Mouse (Mus musculus): ENCODE data around the gene Fam83f. TPM values are rescaled to one million over a fixed set of nuclear protein-coding genes. Genes with fewer than 3 reads are reported as not detected.
"Not testable (repeated sequence)": the region's sequence is repeated elsewhere in the genome, so short reads cannot be mapped to it uniquely, and the experiment has no call there.

Fam83f gene
- polyA plus RNA-seq, 1 experiment from 2014 or later, result 0.19 TPM

DNA sequence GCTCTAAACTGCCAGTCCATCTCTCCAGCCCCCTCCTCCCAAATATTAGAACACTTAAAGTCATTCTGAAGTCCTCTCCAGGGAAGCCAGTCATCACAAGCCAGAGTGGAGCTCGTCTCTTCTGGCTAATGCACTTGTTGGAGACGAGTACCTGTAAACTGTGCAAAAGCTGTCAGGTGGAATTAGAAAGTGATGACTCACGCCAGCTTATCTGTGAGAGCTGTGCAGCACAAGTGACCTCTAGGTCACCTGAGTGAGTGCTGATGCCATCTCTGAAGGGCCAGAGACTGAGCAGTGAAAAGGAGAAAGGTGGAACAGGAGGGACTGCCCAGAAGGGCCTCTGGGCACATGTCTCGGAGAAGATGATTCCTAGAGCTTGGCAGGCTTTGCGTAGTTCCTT, 48.6 kb downstream of the Fam83f start:
- Histone ChIP-seq H3K9ac (ENCODE audit: low read depth, low read length) (no peak overlapping the region), H3K4me2 (no peak overlapping the region), H3K27ac (ENCODE audit: low read depth, low read length) (no peak overlapping the region), H3K4me1 (ENCODE audit: control insufficient read depth, insufficient read depth, low read length) (peaks cover 5% of the 10 kb centered on the region), H3K4me3 (ENCODE audit: low read depth, low read length) (no peak overlapping the region), H3K9me3 (replicated peaks; ENCODE audit: control insufficient read depth, low read length) (no peaks in the 10 kb centered on the region), H3K36me3 (ENCODE audit: control insufficient read depth, insufficient read depth, low read length) (no peaks in the 10 kb centered on the region), H3K27me3 (ENCODE audit: control insufficient read depth, insufficient read depth, low read length) (no peaks in the 10 kb centered on the region)
- 49% methylated on average over 5 of the region's 5 CpGs for WGBS (ENCODE audit: insufficient replicate concordance)
- no peak for ATAC-seq (replicated peaks; ENCODE audit: insufficient number of reproducible peaks, low FRiP score, low TSS enrichment)

DNA sequence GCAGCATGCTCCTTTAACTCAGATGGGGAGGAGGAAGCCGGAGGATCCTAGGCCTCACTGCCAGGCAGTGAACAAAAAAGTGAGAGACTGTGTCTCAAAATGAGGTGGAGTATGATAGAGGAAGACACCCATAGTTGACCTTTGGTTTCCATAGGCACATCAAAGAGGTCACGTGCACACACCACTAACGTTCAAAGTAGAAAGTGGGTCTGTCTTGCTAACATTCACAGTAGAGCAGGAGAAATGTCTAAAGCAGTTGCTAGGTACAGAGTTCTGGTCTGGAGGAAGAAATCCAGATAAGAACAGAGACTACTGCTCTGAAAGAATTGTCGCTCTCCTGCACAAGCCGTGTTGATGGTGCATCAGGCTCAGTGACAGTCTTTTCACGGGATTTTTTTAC, 50.2 kb downstream of the Fam83f start:
- Histone ChIP-seq H3K4me1 (ENCODE audit: control insufficient read depth, insufficient read depth, low read length) (peaks cover 5% of the 10 kb centered on the region), H3K27me3 (ENCODE audit: control insufficient read depth, insufficient read depth, low read length) (no peaks in the 10 kb centered on the region)
- WGBS (ENCODE audit: insufficient replicate concordance), result 74% methylated on average over 6 of the region's 6 CpGs

DNA sequence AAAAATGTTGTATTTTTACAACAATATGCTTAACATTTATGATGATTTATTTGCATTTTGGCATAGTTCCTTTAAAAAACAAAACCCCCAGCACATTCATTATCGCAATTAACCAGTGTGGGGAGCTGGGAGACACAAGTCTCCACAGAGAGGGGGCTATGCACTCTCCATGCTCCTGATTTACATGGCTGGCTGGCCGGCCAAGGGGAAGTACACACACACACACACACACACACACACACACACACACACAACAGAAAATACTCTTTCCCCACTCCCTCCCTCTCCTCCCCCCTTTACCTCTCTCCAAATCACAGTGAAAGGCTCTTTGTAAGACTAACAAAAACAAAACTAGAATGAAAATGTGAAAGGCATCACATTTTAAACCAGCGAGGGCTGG, 50.7 kb downstream of the Fam83f start:
- 60% methylated on average over 3 of the region's 3 CpGs for WGBS (ENCODE audit: insufficient replicate concordance)
- Histone ChIP-seq H3K4me2 (no peak overlapping the region), H3K4me3 (ENCODE audit: low read depth, low read length) (no peak overlapping the region), H3K27me3 (ENCODE audit: control insufficient read depth, insufficient read depth, low read length) (no peaks in the 10 kb centered on the region), H3K4me1 (ENCODE audit: control insufficient read depth, insufficient read depth, low read length) (peaks cover 5% of the 10 kb centered on the region), H3K36me3 (ENCODE audit: control insufficient read depth, insufficient read depth, low read length) (no peaks in the 10 kb centered on the region), H3K27ac (ENCODE audit: low read depth, low read length) (no peak overlapping the region), H3K9me3 (replicated peaks; ENCODE audit: control insufficient read depth, low read length) (no peaks in the 10 kb centered on the region), H3K9ac (ENCODE audit: low read depth, low read length) (no peak overlapping the region)
- ATAC-seq (replicated peaks; ENCODE audit: insufficient number of reproducible peaks, low FRiP score, low TSS enrichment), result no peak

More for the DNA sequence above, 50.2 kb downstream of the Fam83f start:
- Histone ChIP-seq H3K4me2 (no peak overlapping the region), H3K9me3 (replicated peaks; ENCODE audit: control insufficient read depth, low read length) (no peaks in the 10 kb centered on the region), H3K9ac (ENCODE audit: low read depth, low read length) (no peak overlapping the region), H3K27ac (ENCODE audit: low read depth, low read length) (no peak overlapping the region), H3K36me3 (ENCODE audit: control insufficient read depth, insufficient read depth, low read length) (no peaks in the 10 kb centered on the region), H3K4me3 (ENCODE audit: low read depth, low read length) (no peak overlapping the region)
- no peak for ATAC-seq (replicated peaks; ENCODE audit: insufficient number of reproducible peaks, low FRiP score, low TSS enrichment)

DNA sequence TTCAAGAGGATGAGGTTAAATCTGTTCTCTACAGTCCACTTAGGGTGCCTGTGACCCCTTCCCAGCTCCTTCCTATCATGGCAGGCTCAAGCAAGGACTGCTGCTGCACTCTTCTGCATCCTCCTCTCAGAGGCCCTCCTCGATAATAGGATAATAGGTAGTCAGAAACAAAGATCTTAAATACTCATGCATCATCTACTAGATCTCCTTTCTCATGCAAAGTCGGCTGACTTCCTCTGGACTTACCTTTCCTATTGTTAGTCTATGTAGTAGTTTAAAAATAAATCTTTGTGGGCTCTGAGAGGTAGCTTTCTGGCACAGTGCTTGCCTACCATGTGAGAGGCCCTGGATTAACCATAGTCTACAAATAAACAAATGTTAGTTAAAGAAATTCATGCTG, 57.8 kb downstream of the Fam83f start:
- no peak overlapping the region for H3K27ac ChIP-seq (ENCODE audit: low read depth, low read length)
- ATAC-seq (replicated peaks; ENCODE audit: insufficient number of reproducible peaks, low FRiP score, low TSS enrichment), result no peak
- WGBS (ENCODE audit: insufficient replicate concordance), result 74% methylated on average over 2 of the region's 2 CpGs
- no peak overlapping the region for H3K4me2 ChIP-seq
- no peaks in the 10 kb centered on the region for H3K9me3 ChIP-seq (replicated peaks; ENCODE audit: control insufficient read depth, low read length)
- no peaks in the 10 kb centered on the region for H3K27me3 ChIP-seq (ENCODE audit: control insufficient read depth, insufficient read depth, low read length)
- H3K36me3 ChIP-seq (ENCODE audit: control insufficient read depth, insufficient read depth, low read length), result no peaks in the 10 kb centered on the region
- H3K4me3 ChIP-seq (ENCODE audit: low read depth, low read length), result no peak overlapping the region
- H3K4me1 ChIP-seq (ENCODE audit: control insufficient read depth, insufficient read depth, low read length), result peaks cover 3% of the 10 kb centered on the region; the same call in 1 of the 2 replicates
- no peak overlapping the region for H3K9ac ChIP-seq (ENCODE audit: low read depth, low read length)

DNA sequence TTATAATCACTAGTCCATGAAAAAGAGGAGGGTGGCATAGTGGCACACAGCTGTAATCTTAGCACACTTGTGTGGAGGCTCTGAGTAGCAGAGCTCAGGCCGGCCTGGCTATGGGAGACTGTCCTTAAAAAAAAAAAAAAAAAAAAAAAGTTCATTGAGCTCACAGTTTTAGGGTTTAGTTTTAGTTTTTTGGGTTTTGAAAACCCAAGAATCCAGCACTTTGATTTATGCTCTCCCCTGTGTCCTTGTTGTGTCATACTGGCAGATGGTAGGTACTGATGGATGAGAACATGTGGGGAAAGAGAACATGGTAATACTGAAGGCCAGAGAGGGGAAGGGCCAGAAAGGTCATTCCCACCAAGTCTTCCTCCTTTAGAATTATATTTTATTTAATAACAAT, 59.4 kb downstream of the Fam83f start:
- ATAC-seq (replicated peaks; ENCODE audit: insufficient number of reproducible peaks, low FRiP score, low TSS enrichment), result no peak
- H3K9me3 ChIP-seq (replicated peaks; ENCODE audit: control insufficient read depth, low read length), result no peaks in the 10 kb centered on the region
- H3K27me3 ChIP-seq (ENCODE audit: control insufficient read depth, insufficient read depth, low read length), result no peaks in the 10 kb centered on the region
- H3K36me3 ChIP-seq (ENCODE audit: control insufficient read depth, insufficient read depth, low read length), result no peaks in the 10 kb centered on the region
- H3K27ac ChIP-seq (ENCODE audit: low read depth, low read length), result no peak overlapping the region
- no peak overlapping the region for H3K4me3 ChIP-seq (ENCODE audit: low read depth, low read length)
- 79% methylated on average over 1 of the region's 1 CpGs for WGBS (ENCODE audit: insufficient replicate concordance)
- no peak overlapping the region for H3K4me2 ChIP-seq
- H3K4me1 ChIP-seq (ENCODE audit: control insufficient read depth, insufficient read depth, low read length), result peaks cover 3% of the 10 kb centered on the region; the same call in 1 of the 2 replicates
- H3K9ac ChIP-seq (ENCODE audit: low read depth, low read length), result no peak overlapping the region

DNA sequence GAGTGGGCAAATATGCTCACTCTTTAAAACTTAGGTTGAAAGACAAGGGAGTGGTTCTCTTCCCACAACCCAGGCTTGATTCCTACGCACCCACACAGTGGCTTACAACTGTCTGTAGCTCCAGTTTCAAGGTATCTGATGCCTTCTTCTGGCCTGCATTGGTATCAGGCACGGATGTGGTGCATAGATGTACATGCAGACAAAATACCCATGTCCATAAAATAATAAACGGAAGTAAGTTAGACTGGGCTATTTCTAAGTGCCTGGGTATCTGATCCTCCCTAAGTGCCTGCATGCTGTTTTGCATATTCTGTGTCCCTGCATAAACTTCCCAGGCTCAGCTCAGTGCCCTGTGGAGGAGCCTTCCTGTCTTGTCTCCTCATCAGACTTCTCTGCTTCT, 59.9 kb downstream of the Fam83f start:
- Histone ChIP-seq H3K27me3 (ENCODE audit: control insufficient read depth, insufficient read depth, low read length) (no peaks in the 10 kb centered on the region), H3K27ac (ENCODE audit: low read depth, low read length) (no peak overlapping the region), H3K4me2 (no peak overlapping the region), H3K36me3 (ENCODE audit: control insufficient read depth, insufficient read depth, low read length) (no peaks in the 10 kb centered on the region), H3K9ac (ENCODE audit: low read depth, low read length) (no peak overlapping the region), H3K4me3 (ENCODE audit: low read depth, low read length) (no peak overlapping the region), H3K4me1 (ENCODE audit: control insufficient read depth, insufficient read depth, low read length) (peaks cover 3% of the 10 kb centered on the region; the same call in 1 of the 2 replicates), H3K9me3 (replicated peaks; ENCODE audit: control insufficient read depth, low read length) (no peaks in the 10 kb centered on the region)
- no peak for ATAC-seq (replicated peaks; ENCODE audit: insufficient number of reproducible peaks, low FRiP score, low TSS enrichment)
- WGBS (ENCODE audit: insufficient replicate concordance), result 80% methylated on average over 3 of the region's 3 CpGs

DNA sequence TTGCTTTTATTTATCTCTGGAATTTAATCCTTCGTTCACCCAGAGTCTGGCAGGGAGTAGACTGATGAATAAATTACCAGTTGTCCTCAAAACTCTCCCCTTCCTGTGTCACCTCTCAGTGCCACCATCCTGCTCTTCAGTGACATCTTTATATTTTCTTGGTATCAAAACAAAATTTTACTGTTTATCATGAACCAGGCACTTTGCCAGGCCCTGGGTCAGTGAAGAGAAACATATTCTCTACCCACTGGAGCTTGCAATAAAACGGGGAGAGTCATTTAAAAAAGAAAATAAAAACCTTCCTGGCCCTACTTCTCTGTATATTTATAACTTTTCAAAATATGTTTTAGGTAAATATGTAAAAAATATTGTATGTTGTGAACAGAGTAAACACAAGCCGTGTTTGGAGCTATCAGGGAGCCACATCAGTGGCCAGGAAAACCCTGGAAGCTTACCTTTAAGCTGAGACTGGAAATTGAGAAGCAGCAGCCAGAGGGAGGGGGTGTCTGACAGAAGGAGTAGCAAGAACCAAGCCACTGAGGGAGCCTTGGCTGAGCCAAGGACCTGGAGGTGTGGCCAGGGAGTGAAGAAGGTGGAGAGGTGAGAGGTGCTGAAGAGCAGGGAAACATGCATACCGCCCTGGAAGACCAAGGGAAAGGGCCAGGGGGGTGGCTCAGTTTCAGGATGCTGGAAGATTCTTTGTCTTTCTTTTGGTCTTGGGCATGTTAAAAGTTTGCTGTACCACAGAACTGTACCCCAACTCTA, 60.8 kb downstream of the Fam83f start:
- Histone ChIP-seq H3K4me3 (ENCODE audit: low read depth, low read length) (no peak overlapping the region), H3K4me2 (no peak overlapping the region), H3K9me3 (replicated peaks; ENCODE audit: control insufficient read depth, low read length) (no peaks in the 10 kb centered on the region), H3K4me1 (ENCODE audit: control insufficient read depth, insufficient read depth, low read length) (peaks cover 3% of the 10 kb centered on the region; the same call in 1 of the 2 replicates), H3K27me3 (ENCODE audit: control insufficient read depth, insufficient read depth, low read length) (no peaks in the 10 kb centered on the region), H3K27ac (ENCODE audit: low read depth, low read length) (no peak overlapping the region), H3K36me3 (ENCODE audit: control insufficient read depth, insufficient read depth, low read length) (no peaks in the 10 kb centered on the region), H3K9ac (ENCODE audit: low read depth, low read length) (no peak overlapping the region)
- 45% methylated on average over 4 of the region's 4 CpGs for WGBS (ENCODE audit: insufficient replicate concordance)
- ATAC-seq (replicated peaks; ENCODE audit: insufficient number of reproducible peaks, low FRiP score, low TSS enrichment), result no peak

DNA sequence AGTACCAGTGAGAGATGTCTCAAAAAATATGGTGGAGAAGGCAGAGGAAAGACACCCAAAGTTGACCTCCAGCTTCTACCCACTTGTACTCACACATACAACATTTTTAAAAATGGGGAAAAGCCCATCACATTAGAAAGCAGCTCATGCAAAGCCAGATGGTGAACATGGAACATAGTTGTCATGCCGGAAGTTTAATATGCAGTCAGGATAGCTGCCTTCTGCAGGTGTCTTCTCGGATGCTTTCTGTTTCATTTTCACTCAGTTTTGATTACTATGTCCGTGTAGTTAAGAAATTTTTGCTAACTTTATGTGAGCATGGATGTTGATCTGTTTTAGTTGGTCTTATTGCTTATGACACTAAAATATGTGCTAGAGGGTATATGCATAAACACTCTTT, 63.7 kb downstream of the Fam83f start:
- Histone ChIP-seq H3K27ac (ENCODE audit: low read depth, low read length) (no peak overlapping the region), H3K9me3 (replicated peaks; ENCODE audit: control insufficient read depth, low read length) (no peaks in the 10 kb centered on the region), H3K4me2 (no peak overlapping the region), H3K27me3 (ENCODE audit: control insufficient read depth, insufficient read depth, low read length) (no peaks in the 10 kb centered on the region), H3K36me3 (ENCODE audit: control insufficient read depth, insufficient read depth, low read length) (no peaks in the 10 kb centered on the region), H3K4me3 (ENCODE audit: low read depth, low read length) (no peak overlapping the region), H3K4me1 (ENCODE audit: control insufficient read depth, insufficient read depth, low read length) (peaks cover 3% of the 10 kb centered on the region; the same call in 1 of the 2 replicates), H3K9ac (ENCODE audit: low read depth, low read length) (no peak overlapping the region)
- ATAC-seq (replicated peaks; ENCODE audit: insufficient number of reproducible peaks, low FRiP score, low TSS enrichment), result no peak
- WGBS (ENCODE audit: insufficient replicate concordance), result 80% methylated on average over 3 of the region's 3 CpGs

DNA sequence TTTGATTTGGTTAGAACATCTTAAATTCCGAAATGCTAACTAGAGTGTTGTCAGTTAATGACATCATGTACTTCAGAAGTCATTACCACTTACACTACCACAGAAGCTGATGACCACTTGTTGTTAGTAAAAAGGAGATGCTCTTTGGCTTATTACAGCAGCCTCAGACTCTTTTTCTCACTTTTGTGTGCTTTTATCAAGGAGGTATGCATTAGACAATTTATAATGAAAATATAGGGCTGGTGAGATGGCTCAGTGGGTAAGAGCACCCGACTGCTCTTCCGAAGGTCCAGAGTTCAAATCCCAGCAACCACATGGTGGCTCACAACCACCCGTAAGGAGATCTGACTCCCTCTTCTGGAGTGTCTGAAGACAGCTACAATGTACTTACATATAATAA, 64.1 kb downstream of the Fam83f start:
- not testable (repeated sequence) for H3K27me3 ChIP-seq (ENCODE audit: control insufficient read depth, insufficient read depth, low read length); H3K9me3 ChIP-seq (replicated peaks; ENCODE audit: control insufficient read depth, low read length); ATAC-seq (replicated peaks; ENCODE audit: insufficient number of reproducible peaks, low FRiP score, low TSS enrichment); H3K9ac ChIP-seq (ENCODE audit: low read depth, low read length); H3K4me3 ChIP-seq (ENCODE audit: low read depth, low read length); H3K27ac ChIP-seq (ENCODE audit: low read depth, low read length); H3K36me3 ChIP-seq (ENCODE audit: control insufficient read depth, insufficient read depth, low read length); H3K4me2 ChIP-seq; H3K4me1 ChIP-seq (ENCODE audit: control insufficient read depth, insufficient read depth, low read length)
- 86% methylated on average over 3 of the region's 4 CpGs for WGBS (ENCODE audit: insufficient replicate concordance)
